Mouse (Mus musculus) embryonic fibroblast, embryonic 13.5 days (primary cell): ENCODE measurements around the gene Eif4h.

Experiments used
- CTCF ChIP-seq: IDR thresholded peaks from 2 replicates; pipeline ENCODE4 v1.5.1; 2011; ENCODE audit warnings: mild to moderate bottlenecking, control low read depth, low read length, moderate library complexity, borderline replicate concordance; ENCODE audit not compliant: insufficient read depth
- POLR2A ChIP-seq: IDR thresholded peaks from 2 replicates; pipeline ENCODE4 v1.6.1; 2011; ENCODE audit warnings: low read depth, mild to moderate bottlenecking, control low read depth, low read length, moderate library complexity

GRCm38 (mm10) chr5:134680238-134680637 lies 40.9 kb upstream of the Eif4h start:
- TF ChIP-seq CTCF (no peak), POLR2A (no peak; the same call in 1 of the 2 replicates)
